17 mouse cellular contexts compared by ENCODE assay signal in genomic region chr7:29008714-29009113, GRCm38 (mm10). TPM values are rescaled to one million over a fixed set of nuclear protein-coding genes. Genes with fewer than 3 reads are reported as not detected.
DNase-seq lines count a peak whose midpoint lies in the region; ATAC-seq and TF ChIP-seq lines count a peak whose summit lies in the region.
"Had no signal": no experiment of that assay in that cellular context is flagged by ENCODE, and none has a peak within 500 bp of the region (broad histone marks: within the 10 kb centered on the region; RNA-seq: fewer than 3 reads in every experiment).

No protein-coding gene starts in this region.

- H3K27me3 ChIP-seq in liver, embryonic 11.5 days (replicated peaks; ENCODE audit: control insufficient read depth, insufficient read depth, low read length), result no peaks in the 10 kb centered on the region
- H3K27me3 ChIP-seq in liver, embryonic 12.5 days (replicated peaks), result 0 out of 2 replicates have a peak, but pooled peaks cover 6% of the 10 kb centered on the region
- no peaks in the 10 kb centered on the region for H3K27me3 ChIP-seq in lung, postnatal 0 days (replicated peaks; ENCODE audit: insufficient read depth, low read length)
- H3K27me3 ChIP-seq in small intestine, adult 2 months (ENCODE audit: control insufficient read depth, insufficient read depth, low read length), result no peaks in the 10 kb centered on the region
- H3K27me3 ChIP-seq in midbrain, embryonic 10.5 days (ENCODE audit: low read depth, poor library complexity, severe bottlenecking), result no peaks in the 10 kb centered on the region
- H3K27me3 ChIP-seq: lung, embryonic 15.5 days had no signal

- H3K36me3 ChIP-seq in liver, embryonic 11.5 days (ENCODE audit: control insufficient read depth, insufficient read depth, low read length), result no peaks in the 10 kb centered on the region
- H3K36me3 ChIP-seq in liver, embryonic 12.5 days, result no peaks in the 10 kb centered on the region
- no peaks in the 10 kb centered on the region for H3K36me3 ChIP-seq in lung, postnatal 0 days (ENCODE audit: insufficient read depth, low read length)
- no peaks in the 10 kb centered on the region for H3K36me3 ChIP-seq in small intestine, adult 2 months (ENCODE audit: control insufficient read depth, insufficient read depth, low read length)
- H3K36me3 ChIP-seq in midbrain, embryonic 10.5 days, result no peaks in the 10 kb centered on the region
- H3K36me3 ChIP-seq: lung, embryonic 15.5 days had no signal

- ATAC-seq in liver, embryonic 11.5 days (replicated peaks; ENCODE audit: low FRiP score), result 0 out of 2 replicates have a peak, but pooled peaks have one; percentile 40
- ATAC-seq in liver, embryonic 12.5 days, result no peak
- no peak for ATAC-seq in lung, postnatal 0 days
- ATAC-seq: forebrain, embryonic 16.5 days had no signal

- H3K27ac ChIP-seq in liver, embryonic 11.5 days (ENCODE audit: low read depth, low read length), result no peak overlapping the region
- H3K27ac ChIP-seq in liver, embryonic 12.5 days, result no peak overlapping the region
- no peak overlapping the region for H3K27ac ChIP-seq in lung, postnatal 0 days (ENCODE audit: low read length)
- peak overlapping the region; percentile 43; the same call in 1 of the 2 replicates for H3K27ac ChIP-seq in small intestine, adult 2 months (ENCODE audit: insufficient read depth, low read depth, low read length)
- H3K27ac ChIP-seq in midbrain, embryonic 10.5 days (replicated peaks), result no peak overlapping the region
- H3K27ac ChIP-seq: lung, embryonic 15.5 days had no signal

- TF ChIP-seq CTCF in lung, postnatal 0 days (IDR thresholded peaks at IDR 0.05), result no peak
- TF ChIP-seq CTCF in small intestine, adult 2 months (IDR thresholded peaks at IDR 0.05; ENCODE audit: extremely low read depth, insufficient read length, insufficient replicate concordance, low read depth, low read length), result no peak

- no peak for TF ChIP-seq POLR2A in small intestine, adult 2 months (IDR thresholded peaks at IDR 0.05; ENCODE audit: low read depth, low read length)

- DNase-seq in liver, embryonic 11.5 days (ENCODE audit: low spot score), result no peak
- DNase-seq in ES-CJ7 (ENCODE audit: low read depth, low spot score), result peak; percentile 39
- DNase-seq in lung, postnatal 0 days (ENCODE audit: low spot score), result peak; percentile 22
- DNase-seq in midbrain, embryonic 10.5 days (ENCODE audit: low spot score), result no peak
- DNase-seq in layer of hippocampus, adult 9-11 months, result no peak
- no peak for DNase-seq in left cerebral cortex, adult 8-10 months (ENCODE audit: low spot score in 2 of 2)
- DNase-seq: cerebellum, adult 2 months; gastrocnemius, postnatal 10 days; heart, postnatal 4 days; kidney, postnatal 10 days; retina, postnatal 1 day had no signal

- TF ChIP-seq EP300 in lung, postnatal 0 days (IDR thresholded peaks at IDR 0.05), result no peak

- no peaks in the 10 kb centered on the region for H3K9me3 ChIP-seq in liver, embryonic 11.5 days (ENCODE audit: control insufficient read depth, low read length)
- H3K9me3 ChIP-seq in liver, embryonic 12.5 days (replicated peaks), result no peaks in the 10 kb centered on the region
- no peaks in the 10 kb centered on the region for H3K9me3 ChIP-seq in lung, postnatal 0 days (ENCODE audit: low read length)
- no peaks in the 10 kb centered on the region for H3K9me3 ChIP-seq in midbrain, embryonic 10.5 days (replicated peaks)
- H3K9me3 ChIP-seq: lung, embryonic 15.5 days had no signal

- WGBS in liver, embryonic 11.5 days, result 54% methylated on average over 9 of the region's 9 CpGs
- WGBS in liver, embryonic 12.5 days (ENCODE audit: insufficient replicate concordance), result 44% methylated on average over 9 of the region's 9 CpGs
- 50% methylated on average over 9 of the region's 9 CpGs for WGBS in lung, postnatal 0 days
- 56% methylated on average over 9 of the region's 9 CpGs for WGBS in small intestine, adult 2 months
- WGBS in midbrain, embryonic 10.5 days, result 80% methylated on average over 9 of the region's 9 CpGs

- peaks cover 7% of the 10 kb centered on the region for H3K4me1 ChIP-seq in liver, embryonic 11.5 days (replicated peaks; ENCODE audit: control insufficient read depth, insufficient read depth, low read length)
- peaks cover 19% of the 10 kb centered on the region for H3K4me1 ChIP-seq in liver, embryonic 12.5 days
- H3K4me1 ChIP-seq in lung, postnatal 0 days (ENCODE audit: insufficient read depth, low read depth, low read length), result no peaks in the 10 kb centered on the region
- H3K4me1 ChIP-seq in small intestine, adult 2 months (ENCODE audit: control insufficient read depth, insufficient read depth, insufficient read length, low read length), result no peaks in the 10 kb centered on the region
- H3K4me1 ChIP-seq in midbrain, embryonic 10.5 days, result no peaks in the 10 kb centered on the region
- H3K4me1 ChIP-seq: lung, embryonic 15.5 days had no signal

- H3K4me2 ChIP-seq in liver, embryonic 11.5 days, result no peak overlapping the region
- no peak overlapping the region for H3K4me2 ChIP-seq in liver, embryonic 12.5 days
- H3K4me2 ChIP-seq in lung, postnatal 0 days (replicated peaks; ENCODE audit: low read depth, low read length), result no peak overlapping the region
- H3K4me2 ChIP-seq: heart, embryonic 11.5 days; lung, embryonic 15.5 days had no signal

- no peak overlapping the region for H3K9ac ChIP-seq in liver, embryonic 11.5 days (ENCODE audit: low read depth, low read length)
- no peak overlapping the region for H3K9ac ChIP-seq in liver, embryonic 12.5 days
- H3K9ac ChIP-seq in lung, postnatal 0 days (replicated peaks; ENCODE audit: low read depth), result no peak overlapping the region
- H3K9ac ChIP-seq: lung, embryonic 15.5 days had no signal

- no peak overlapping the region for H3K4me3 ChIP-seq in liver, embryonic 11.5 days (ENCODE audit: low read depth, low read length)
- no peak overlapping the region for H3K4me3 ChIP-seq in liver, embryonic 12.5 days
- H3K4me3 ChIP-seq in lung, postnatal 0 days (ENCODE audit: low read depth, low read length), result no peak overlapping the region
- no peak overlapping the region for H3K4me3 ChIP-seq in small intestine, adult 2 months (ENCODE audit: low read depth, low read length)
- no peak overlapping the region for H3K4me3 ChIP-seq in midbrain, embryonic 10.5 days
- H3K4me3 ChIP-seq: erythroblast, embryonic 14.5 days; lung, embryonic 15.5 days had no signal

RNA-seq across cellular contexts. Expression of gene Map4k1, which starts 26.9 kb away (rescaled TPM):
- polyA plus RNA-seq in liver, embryonic 11.5 days (2014; fragmentation: Nextera tagmentation; extraction: Ambion mirVana), result 50.7 and 53.2 TPM in 2 replicates
- 33.3 and 35.0 TPM in 2 replicates for polyA plus RNA-seq in liver, embryonic 12.5 days (2016; fragmentation: Nextera tagmentation; extraction: Ambion mirVana)
- polyA plus RNA-seq in lung, postnatal 0 days (2015; fragmentation: Nextera tagmentation; extraction: Ambion mirVana), result 2.0 and 3.5 TPM in 2 replicates
- polyA plus RNA-seq in small intestine, adult 2 months (2012; rRNA removed), result 11.1 and 21.3 TPM in 2 replicates
- polyA plus RNA-seq in midbrain, embryonic 10.5 days (2016; fragmentation: Nextera tagmentation; extraction: Ambion mirVana), result 7.9 and 11.4 TPM in 2 replicates
- total RNA-seq in left cerebral cortex, adult 8-10 months (2022), result 1 to 10 TPM in 3 of 4 experiments, under 1 TPM in 1; 0.99 to 3.7 (median 2.1) TPM

RNA-seq across cellular contexts. Expression of gene Eif3k, which starts 27.1 kb away (rescaled TPM):
- polyA plus RNA-seq in liver, embryonic 11.5 days (2014; fragmentation: Nextera tagmentation; extraction: Ambion mirVana), result 421 and 425 TPM in 2 replicates
- 325 and 336 TPM in 2 replicates for polyA plus RNA-seq in liver, embryonic 12.5 days (2016; fragmentation: Nextera tagmentation; extraction: Ambion mirVana)
- polyA plus RNA-seq in lung, postnatal 0 days (2015; fragmentation: Nextera tagmentation; extraction: Ambion mirVana), result 287 and 294 TPM in 2 replicates
- polyA plus RNA-seq in small intestine, adult 2 months (2012; rRNA removed), result 135 and 169 TPM in 2 replicates
- 402 and 429 TPM in 2 replicates for polyA plus RNA-seq in midbrain, embryonic 10.5 days (2016; fragmentation: Nextera tagmentation; extraction: Ambion mirVana)
- 100 to 1,000 TPM; 197 to 208 (median 204) TPM for total RNA-seq in left cerebral cortex, adult 8-10 months (2022)

RNA-seq across cellular contexts. Expression of gene Actn4, which starts 46.6 kb away (rescaled TPM):
- 191 and 209 TPM in 2 replicates for polyA plus RNA-seq in liver, embryonic 11.5 days (2014; fragmentation: Nextera tagmentation; extraction: Ambion mirVana)
- polyA plus RNA-seq in liver, embryonic 12.5 days (2016; fragmentation: Nextera tagmentation; extraction: Ambion mirVana), result 165 and 166 TPM in 2 replicates
- 202 and 218 TPM in 2 replicates for polyA plus RNA-seq in lung, postnatal 0 days (2015; fragmentation: Nextera tagmentation; extraction: Ambion mirVana)
- polyA plus RNA-seq in small intestine, adult 2 months (2012; rRNA removed), result 506 and 1,069 TPM in 2 replicates
- polyA plus RNA-seq in midbrain, embryonic 10.5 days (2016; fragmentation: Nextera tagmentation; extraction: Ambion mirVana), result 236 and 239 TPM in 2 replicates
- 100 to 1,000 TPM; 161 to 178 (median 177) TPM for total RNA-seq in left cerebral cortex, adult 8-10 months (2022)

Comparison
In these comparisons a context has a peak if more than half of its experiments do, and no peak if none do; other contexts are left out.
1. DNase-seq: peak in ES-CJ7 (single experiment) and lung, postnatal 0 days (single experiment); none in liver, embryonic 11.5 days (single experiment), midbrain, embryonic 10.5 days (single experiment), layer of hippocampus, adult 9-11 months (single experiment) and left cerebral cortex, adult 8-10 months (0 of 2).